9 mouse cellular contexts compared by ENCODE assay signal in genomic region chr3:93556599-93556998, GRCm38 (mm10). TPM values are rescaled to one million over a fixed set of nuclear protein-coding genes. Genes with fewer than 3 reads are reported as not detected.
DNase-seq lines count a peak whose midpoint lies in the region; ATAC-seq and TF ChIP-seq lines count a peak whose summit lies in the region.
"Had no signal": no experiment of that assay in that cellular context is flagged by ENCODE, and none has a peak within 500 bp of the region (broad histone marks: within the 10 kb centered on the region; RNA-seq: fewer than 3 reads in every experiment).

No protein-coding gene starts in this region.

- no peak for TF ChIP-seq EP300 in CH12.LX (IDR thresholded peaks at IDR 0.05; ENCODE audit: low read length)
- TF ChIP-seq EP300 in liver, postnatal 0 days (IDR thresholded peaks at IDR 0.05; ENCODE audit: low read depth): no peak

- TF ChIP-seq POLR2A in CH12.LX (IDR thresholded peaks at IDR 0.05; ENCODE audit: low read depth, low read length): no peak
- no peak for TF ChIP-seq POLR2A in embryonic fibroblast, embryonic 13.5 days (IDR thresholded peaks at IDR 0.05; ENCODE audit: low read depth, low read length)

- H3K9me3 ChIP-seq in heart, embryonic 12.5 days (replicated peaks): no peaks in the 10 kb centered on the region
- H3K9me3 ChIP-seq in CH12.LX (replicated peaks; ENCODE audit: low read length): no peaks in the 10 kb centered on the region
- no peaks in the 10 kb centered on the region for H3K9me3 ChIP-seq in liver, postnatal 0 days (ENCODE audit: low read length)

- peak overlapping the region; percentile 90 for H3K4me2 ChIP-seq in heart, embryonic 12.5 days
- peak overlapping the region; percentile 83 for H3K4me2 ChIP-seq in CH12.LX (ENCODE audit: insufficient read depth, low read depth, poor library complexity, severe bottlenecking)
- H3K4me2 ChIP-seq in liver, postnatal 0 days (ENCODE audit: low read depth, low read length): peak overlapping the region; percentile 89

- no peak for TF ChIP-seq RAD21 in CH12.LX (IDR thresholded peaks at IDR 0.05; ENCODE audit: low read depth, low read length)

- dilution Hi-C loops in CH12.LX (cut with MboI; ENCODE audit: extremely low pct_ligation_motif_present, extremely low pct_unique_long_range_greater_than_20kb, low sequenced_read_pairs): no loop called here

- WGBS in heart, embryonic 12.5 days: 27% methylated on average over 1 of the region's 1 CpGs
- 40% methylated on average over 1 of the region's 1 CpGs for WGBS in liver, postnatal 0 days (ENCODE audit: insufficient replicate concordance)

- no peak for ATAC-seq in heart, embryonic 12.5 days (ENCODE audit: insufficient number of reproducible peaks, low FRiP score)
- no peak for ATAC-seq in liver, postnatal 0 days

- H3K4me3 ChIP-seq in heart, embryonic 12.5 days: peak overlapping the region; percentile 85
- H3K4me3 ChIP-seq in CH12.LX (replicated peaks in 1 of 3; ENCODE audit: low read depth in 2 of 3, low read length in 2 of 3, poor library complexity in 1 of 3): peak overlapping the region; percentile 75 to 98 (median 77)
- peak overlapping the region; percentile 93 for H3K4me3 ChIP-seq in embryonic fibroblast, embryonic 13.5 days (ENCODE audit: insufficient read depth, low read length)
- H3K4me3 ChIP-seq in liver, postnatal 0 days (ENCODE audit: low read depth, low read length): peak overlapping the region; percentile 64; the same call in 1 of the 2 replicates
- H3K4me3 ChIP-seq: erythroblast, embryonic 14.5 days had no signal

- H3K36me3 ChIP-seq in heart, embryonic 12.5 days: peaks cover 8% of the 10 kb centered on the region
- H3K36me3 ChIP-seq in CH12.LX (replicated peaks in 1 of 2; ENCODE audit: control insufficient read depth in 1 of 2, insufficient read depth in 1 of 2, low read length in 1 of 2): peaks cover 14 to 37% of the 10 kb centered on the region in 2 experiments
- peaks cover 8% of the 10 kb centered on the region; the same call in 1 of the 2 replicates for H3K36me3 ChIP-seq in liver, postnatal 0 days (replicated peaks; ENCODE audit: insufficient read depth, low read length)

- H3K9ac ChIP-seq in heart, embryonic 12.5 days: 0 out of 2 replicates have a peak overlapping the region, but pooled peaks have one; percentile 89
- H3K9ac ChIP-seq in CH12.LX (ENCODE audit: insufficient read depth, low read depth): peak overlapping the region; percentile 96
- H3K9ac ChIP-seq in liver, postnatal 0 days (replicated peaks): no peak overlapping the region

- no peak overlapping the region for H3K27ac ChIP-seq in heart, embryonic 12.5 days (ENCODE audit: poor library complexity, severe bottlenecking)
- no peak overlapping the region for H3K27ac ChIP-seq in CH12.LX (ENCODE audit: insufficient read depth, low read depth)
- peak overlapping the region; percentile 88 for H3K27ac ChIP-seq in embryonic fibroblast, embryonic 13.5 days (ENCODE audit: insufficient read depth, low read length)
- no peak overlapping the region for H3K27ac ChIP-seq in liver, postnatal 0 days (ENCODE audit: low read depth)

- peaks cover 56% of the 10 kb centered on the region for H3K79me2 ChIP-seq in CH12.LX (replicated peaks; ENCODE audit: control insufficient read depth, extremely low read depth, insufficient read depth, poor library complexity, severe bottlenecking)

- no peak for TF ChIP-seq CTCF in CH12.LX (conservative IDR thresholded peaks at IDR 0.05 in 1 of 2, IDR thresholded peaks at IDR 0.05 in 1 of 2; ENCODE audit: low read depth in 2 of 2, low read length in 2 of 2)
- no peak for TF ChIP-seq CTCF in embryonic fibroblast, embryonic 13.5 days (IDR thresholded peaks at IDR 0.05; ENCODE audit: borderline replicate concordance, insufficient read depth, low read length)
- no peak for TF ChIP-seq CTCF in liver, postnatal 0 days (IDR thresholded peaks at IDR 0.05; ENCODE audit: low read depth)

- in situ Hi-C loops in CH12.LX (cut with MboI; ENCODE audit: low pct_ligation_motif_present, low pct_unique_long_range_greater_than_20kb, low sequenced_read_pairs): no loop called here

- no peaks in the 10 kb centered on the region for H3K27me3 ChIP-seq in heart, embryonic 12.5 days (replicated peaks)
- no peaks in the 10 kb centered on the region for H3K27me3 ChIP-seq in CH12.LX (replicated peaks)
- no peaks in the 10 kb centered on the region for H3K27me3 ChIP-seq in liver, postnatal 0 days (ENCODE audit: insufficient read depth, low read length)

- peaks cover 18% of the 10 kb centered on the region for H3K4me1 ChIP-seq in heart, embryonic 12.5 days (replicated peaks)
- H3K4me1 ChIP-seq in CH12.LX (ENCODE audit: control insufficient read depth in 1 of 2, insufficient read depth in 2 of 2): peaks cover 28 to 85% of the 10 kb centered on the region in 2 experiments
- H3K4me1 ChIP-seq in embryonic fibroblast, embryonic 13.5 days (ENCODE audit: control insufficient read depth, insufficient read depth, low read length): peaks cover 24% of the 10 kb centered on the region
- peaks cover 29% of the 10 kb centered on the region for H3K4me1 ChIP-seq in liver, postnatal 0 days (ENCODE audit: insufficient read depth)

- no peak for DNase-seq in heart, postnatal 4 days
- DNase-seq in CH12.LX (ENCODE audit: extremely low read depth): no peak
- no peak for DNase-seq in liver, postnatal 0 days
- no peak for DNase-seq in gastrocnemius, adult 18-20 months (ENCODE audit: low spot score)
- DNase-seq in T-cell, adult 2 months (ENCODE audit: low spot score): no peak
- DNase-seq in urinary bladder, adult 2 months (ENCODE audit: low spot score): no peak

TF ChIP-seq in CH12.LX, 34 proteins besides CTCF, POLR2A, EP300 and RAD21:
- TF ChIP-seq SMC3 (IDR thresholded peaks at IDR 0.05; ENCODE audit: low read depth, low read length): no peak
- no peak for TF ChIP-seq IRF4 (IDR thresholded peaks at IDR 0.05; ENCODE audit: low read depth, low read length)
- no peak for TF ChIP-seq NELFE (IDR thresholded peaks at IDR 0.05; ENCODE audit: low read depth, low read length)
- no peak for TF ChIP-seq MYC (IDR thresholded peaks at IDR 0.05; ENCODE audit: low read depth, low read length)
- TF ChIP-seq MAFK (IDR thresholded peaks at IDR 0.05; ENCODE audit: insufficient replicate concordance, low read length): no peak
- no peak for TF ChIP-seq UBTF (IDR thresholded peaks at IDR 0.05; ENCODE audit: low read depth, low read length)
TF ChIP-seq in CH12.LX: peak in this region for 0.

RNA-seq across cellular contexts. Expression of gene S100a10, which starts 1.7 kb away (rescaled TPM):
- 186 and 199 TPM in 2 replicates for polyA plus RNA-seq in heart, embryonic 12.5 days (2016; fragmentation: Nextera tagmentation; extraction: Ambion mirVana)
- total RNA-seq in heart, postnatal 4 days (2021): 100 to 1,000 TPM; 174 to 179 TPM
- 352 and 369 TPM in 2 replicates for total RNA-seq in CH12.LX (2012; rRNA removed)
- 429 and 518 TPM in 2 replicates for total RNA-seq in CH12.LX (2014; rRNA removed)
- 213 and 259 TPM in 2 replicates for polyA plus RNA-seq in CH12.LX (2012; ENCODE audit: insufficient read length, low read depth)
- 373 and 491 TPM in 2 replicates for polyA plus RNA-seq in embryonic fibroblast, embryonic 13.5 days (2011; ENCODE audit: insufficient read length, low read depth, missing spikeins)
- polyA plus RNA-seq in liver, postnatal 0 days (2015; fragmentation: Nextera tagmentation; extraction: Ambion mirVana): 75.4 and 82.0 TPM in 2 replicates
- 10 to 100 TPM; 42.2 to 48.1 TPM for total RNA-seq in gastrocnemius, adult 18-20 months (2021)
- 264 and 295 TPM in 2 replicates for polyA plus RNA-seq in urinary bladder, adult 2 months (2012; rRNA removed)

RNA-seq across cellular contexts. Expression of gene S100a11, which starts 36.3 kb away (rescaled TPM):
- 860 and 874 TPM in 2 replicates for polyA plus RNA-seq in heart, embryonic 12.5 days (2016; fragmentation: Nextera tagmentation; extraction: Ambion mirVana)
- 100 to 1,000 TPM; 243 to 300 TPM for total RNA-seq in heart, postnatal 4 days (2021)
- 33.4 and 47.2 TPM in 2 replicates for total RNA-seq in CH12.LX (2012; rRNA removed)
- 68.9 and 75.2 TPM in 2 replicates for total RNA-seq in CH12.LX (2014; rRNA removed)
- 448 and 468 TPM in 2 replicates for polyA plus RNA-seq in CH12.LX (2012; ENCODE audit: insufficient read length, low read depth)
- 1,573 and 1,846 TPM in 2 replicates for polyA plus RNA-seq in embryonic fibroblast, embryonic 13.5 days (2011; ENCODE audit: insufficient read length, low read depth, missing spikeins)
- polyA plus RNA-seq in liver, postnatal 0 days (2015; fragmentation: Nextera tagmentation; extraction: Ambion mirVana): 330 and 336 TPM in 2 replicates
- 10 to 100 TPM; 27.1 to 50.4 TPM for total RNA-seq in gastrocnemius, adult 18-20 months (2021)
- 912 and 1,103 TPM in 2 replicates for polyA plus RNA-seq in urinary bladder, adult 2 months (2012; rRNA removed)
